Mouse (Mus musculus) liver (tissue): ENCODE results near the gene Pcdh8.

Experiments used
- DNase-seq: peaks from one replicate; pipeline ENCODE4 v3.0.0-alpha.2; 2020; ENCODE audit warnings: mixed read lengths

Gene Pcdh8

DNA sequence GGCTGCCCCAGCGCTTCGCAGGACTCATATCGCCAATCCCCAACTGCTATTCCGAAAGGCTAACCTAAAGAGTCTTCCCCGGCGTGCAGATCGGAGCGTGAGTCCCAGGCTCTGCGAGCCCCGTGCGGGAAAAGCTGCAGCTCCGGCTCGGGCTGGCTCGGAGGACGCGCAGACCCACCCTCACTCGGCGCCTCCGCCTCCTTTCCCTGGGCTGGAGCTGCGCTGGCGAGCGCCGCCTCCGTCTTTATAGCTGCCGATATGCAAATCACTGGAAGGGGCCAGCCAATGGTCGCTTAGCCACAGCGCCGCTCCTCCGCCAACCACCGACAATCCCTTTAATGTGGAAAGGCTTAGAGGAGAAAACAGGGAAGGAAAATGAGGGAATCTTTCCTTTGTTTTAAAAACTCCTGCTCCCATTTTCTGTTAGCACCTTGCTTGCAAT is at the start of gene Pcdh8:
Pcdh8 (minus strand) TSS at position 219 of the 442 bp plus-strand sequence.
- peak; percentile 73 for DNase-seq

- no peak for DNase-seq
These were observed 43.6 kb upstream of the Pcdh8 start for GRCm38 (mm10) chr14:79814709-79815108.

- DNase-seq = no peak
These were observed 43.0 kb upstream of the Pcdh8 start for GRCm38 (mm10) chr14:79814084-79814483.

- DNase-seq = no peak
These were observed 22.1 kb upstream of the Pcdh8 start for GRCm38 (mm10) chr14:79793179-79793578.

DNA sequence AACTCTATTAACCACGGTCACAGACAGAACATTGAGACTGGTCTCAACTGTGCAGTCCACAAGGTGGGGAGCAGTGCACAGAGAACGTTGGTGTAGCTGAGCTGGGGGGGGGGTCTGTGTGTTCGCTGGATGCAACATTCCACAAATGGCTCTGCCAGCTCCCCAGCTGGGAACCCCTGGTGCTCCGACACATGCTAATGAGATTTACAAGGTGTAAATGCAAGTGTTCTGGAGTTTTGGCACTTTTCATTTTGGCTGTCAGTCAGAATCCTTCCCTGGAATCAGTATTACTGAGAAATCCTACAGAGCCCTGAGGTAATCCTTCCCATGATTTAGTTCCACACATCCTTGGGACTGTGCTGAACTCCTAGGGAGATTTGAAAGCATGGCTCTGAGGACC is 18.4 kb upstream of the Pcdh8 start:
- DNase-seq = no peak

- DNase-seq = no peak
These were observed 17.6 kb upstream of the Pcdh8 start for GRCm38 (mm10) chr14:79788656-79789204.

- DNase-seq = no peak
These were observed 16.8 kb upstream of the Pcdh8 start for GRCm38 (mm10) chr14:79787918-79788317.

DNA sequence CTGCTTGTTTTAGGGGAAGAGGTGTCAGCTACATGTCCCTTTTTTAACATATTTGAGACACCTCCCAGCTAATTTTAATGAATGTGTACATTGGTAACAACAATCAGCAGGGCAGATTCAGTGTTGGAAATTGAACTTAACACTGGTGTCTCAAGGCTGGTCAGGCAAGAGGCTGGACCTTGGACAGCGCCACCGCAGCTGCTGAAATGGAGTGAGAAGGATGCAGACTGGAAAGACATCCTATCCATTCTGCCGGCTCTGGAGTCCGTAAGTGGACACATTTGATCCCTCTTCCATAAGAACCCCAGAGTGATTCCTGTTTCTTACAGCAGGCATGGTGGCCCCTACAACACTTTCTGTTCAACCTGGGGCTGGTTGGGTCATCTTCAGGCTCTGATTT is 14.3 kb upstream of the Pcdh8 start:
- no peak for DNase-seq

- DNase-seq = no peak
These were observed 9.8 kb upstream of the Pcdh8 start for GRCm38 (mm10) chr14:79780889-79781288.

DNA sequence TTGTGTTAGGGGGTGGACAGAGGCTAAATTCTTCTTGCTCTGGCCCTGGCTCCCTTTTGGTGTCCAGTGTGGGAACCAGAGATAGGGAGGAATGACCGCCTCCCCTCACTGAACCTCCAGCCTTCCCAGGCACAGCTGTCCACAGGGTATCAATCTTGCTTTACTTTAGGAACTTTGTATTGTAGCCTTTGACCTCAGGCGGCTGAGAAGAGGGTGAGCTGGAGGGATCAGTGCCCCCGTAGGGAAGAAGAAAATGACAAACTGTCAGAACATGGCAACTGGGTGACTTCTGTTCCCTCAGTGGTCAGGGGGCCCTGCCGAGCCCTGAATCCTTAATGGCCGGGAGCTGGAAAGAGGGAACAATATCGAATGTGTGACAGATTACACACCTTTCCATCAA is 9.2 kb upstream of the Pcdh8 start:
- DNase-seq = no peak

GRCm38 (mm10) chr14:79779841-79780240 is 8.7 kb upstream of the Pcdh8 start:
- no peak for DNase-seq

- DNase-seq = no peak
These were observed 2.6 kb upstream of the Pcdh8 start for GRCm38 (mm10) chr14:79773425-79774391.

- DNase-seq = no peak
These were observed 845 bp upstream of the Pcdh8 start for GRCm38 (mm10) chr14:79771802-79772511.

DNA sequence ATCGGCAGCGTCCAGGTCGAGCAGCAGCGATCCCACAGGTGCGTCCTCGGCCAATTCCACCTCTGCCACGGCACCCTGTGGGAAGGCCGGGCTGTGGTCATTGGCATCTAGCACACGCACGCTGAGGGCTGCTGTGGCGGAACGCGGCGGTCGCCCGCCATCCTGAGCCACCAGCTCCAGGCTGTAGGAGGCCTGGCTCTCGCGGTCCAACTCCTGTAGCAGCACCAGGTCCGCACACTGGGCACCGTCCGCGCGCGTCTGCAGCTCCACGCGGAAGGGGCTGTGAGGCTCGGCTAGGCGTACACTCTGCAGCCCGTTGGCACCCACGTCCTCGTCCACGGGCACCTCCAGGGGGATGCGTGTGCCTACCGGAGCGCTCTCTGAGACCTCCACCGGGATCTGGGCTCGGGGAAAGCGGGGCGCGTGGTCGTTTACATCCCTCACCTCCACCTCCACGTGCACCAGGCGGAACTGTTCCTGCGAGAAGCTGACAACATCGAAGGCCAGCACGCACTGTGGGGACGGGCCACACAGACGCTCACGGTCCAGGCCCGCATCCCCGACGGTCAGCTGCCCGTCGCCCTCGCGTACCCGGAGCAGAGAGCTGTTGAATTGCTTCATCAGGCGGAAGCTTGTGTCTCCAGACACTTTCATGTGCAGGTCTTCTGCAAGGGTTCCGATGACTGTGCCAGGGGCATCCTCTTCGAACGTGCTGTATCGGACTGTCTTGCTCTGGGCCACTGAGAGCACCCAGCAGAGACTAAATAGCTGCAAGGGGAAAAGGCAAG is 612 bp downstream of the Pcdh8 start:
- DNase-seq = no peak

- peak; percentile 71 for DNase-seq
These were observed 1.5 kb downstream of the Pcdh8 start for GRCm38 (mm10) chr14:79769618-79770017.

DNA sequence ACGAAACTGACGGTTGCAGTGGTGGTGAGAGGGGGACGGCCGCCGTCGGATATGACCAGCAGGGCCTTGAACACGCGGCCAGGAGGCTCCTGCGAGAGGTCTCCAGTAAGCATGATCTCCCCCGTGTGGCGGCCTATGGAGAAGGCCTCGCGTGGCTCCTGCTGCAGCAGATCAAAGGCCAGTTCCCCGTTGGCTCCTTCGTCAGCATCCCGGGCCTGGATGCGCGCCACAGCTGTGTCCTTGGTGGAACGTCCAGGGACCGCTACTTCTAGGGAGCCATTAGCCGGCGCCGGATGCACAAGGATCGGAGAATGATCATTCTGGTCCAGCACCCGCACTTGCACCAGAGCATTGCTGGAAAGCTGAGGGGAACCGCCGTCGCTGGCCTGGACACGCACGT is 2.1 kb downstream of the Pcdh8 start:
- DNase-seq = no peak

DNA sequence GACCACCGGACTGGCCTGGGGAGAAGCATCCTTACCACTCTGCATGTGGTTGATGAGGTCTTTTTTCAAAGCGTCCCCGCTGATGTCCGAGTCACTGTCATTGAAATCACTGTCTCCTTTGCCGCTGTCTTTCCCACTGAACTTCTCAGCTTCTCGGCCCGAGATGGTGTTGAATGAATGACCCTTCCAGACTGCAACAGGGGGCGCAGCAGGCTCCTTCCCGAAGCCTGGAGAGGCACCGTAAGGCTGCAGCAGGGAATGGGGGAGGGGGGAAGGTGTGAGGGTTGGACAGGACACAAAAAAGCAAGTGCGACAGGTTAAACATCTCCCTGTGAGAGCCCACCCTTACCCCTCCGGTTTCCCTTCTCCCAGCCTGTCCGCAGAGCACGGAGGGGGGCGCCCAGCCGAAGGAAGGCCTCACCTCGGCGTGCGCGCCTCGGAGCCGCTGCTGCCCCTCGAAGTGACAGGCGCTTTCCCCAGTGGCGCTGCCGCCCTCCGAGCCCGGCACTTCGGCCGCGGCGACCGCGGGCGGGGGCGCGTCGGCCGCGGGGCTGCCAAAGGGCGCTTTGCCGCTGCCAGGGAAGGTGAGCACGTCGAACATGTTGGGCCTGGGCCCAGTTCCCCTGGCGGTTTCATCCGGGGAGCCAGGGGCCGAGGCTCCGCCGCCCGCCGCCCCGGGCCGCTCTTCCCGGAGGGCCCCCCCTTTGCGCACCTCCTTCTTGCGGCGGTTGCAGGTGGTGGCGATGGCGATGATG is 2.9 kb downstream of the Pcdh8 start:
- DNase-seq = no peak

GRCm38 (mm10) chr14:79767601-79768000 is 3.5 kb downstream of the Pcdh8 start:
- no peak for DNase-seq

- DNase-seq = no peak
These were observed 5.8 kb downstream of the Pcdh8 start for GRCm38 (mm10) chr14:79765196-79765765.

GRCm38 (mm10) chr14:79754601-79755222 is 16.4 kb downstream of the Pcdh8 start:
- DNase-seq = no peak

- DNase-seq = no peak
These were observed 17.0 kb downstream of the Pcdh8 start for GRCm38 (mm10) chr14:79754157-79754556.
